Mouse (Mus musculus): ENCODE data around the gene Mybpc3. TPM values are rescaled to one million over a fixed set of nuclear protein-coding genes. Genes with fewer than 3 reads are reported as not detected.

Mybpc3 gene
- total RNA-seq (2023; ENCODE audit: inconsistent age) = 1.5 to 2.4 TPM (median 1.8 TPM) in 4 replicates

DNA sequence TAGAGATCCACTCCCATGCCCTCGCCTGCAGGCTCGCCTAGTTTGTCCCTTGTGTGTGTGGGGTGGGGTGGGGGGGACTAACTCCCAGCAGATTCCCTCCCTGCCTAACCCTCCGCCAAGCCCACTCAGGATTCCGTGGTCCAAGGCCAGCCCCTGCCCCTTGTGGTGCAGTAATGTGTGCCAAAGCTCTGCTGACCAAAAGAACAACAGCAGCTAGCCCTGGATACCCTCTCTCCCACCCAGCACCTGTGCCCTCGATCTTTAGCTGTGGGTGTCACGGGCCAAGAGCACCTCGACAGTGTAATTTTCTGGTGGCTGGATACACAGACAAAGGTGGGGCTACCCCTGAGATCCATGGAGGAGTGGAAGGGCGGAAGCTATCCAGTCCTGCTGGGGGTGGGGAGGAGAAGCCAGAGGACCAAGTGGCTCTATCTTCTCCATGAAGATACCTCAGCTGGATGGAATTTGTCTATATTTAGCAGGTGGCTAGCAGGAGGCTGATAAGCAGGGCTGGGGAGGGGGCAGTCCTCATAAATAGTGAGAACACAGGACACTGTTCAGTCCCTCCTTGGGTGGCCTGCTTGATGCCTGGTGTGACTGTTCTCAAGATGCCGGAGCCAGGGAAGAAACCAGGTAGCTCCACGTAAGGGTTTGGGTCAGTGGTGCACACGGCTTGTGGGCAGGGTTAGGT is at the start of gene Mybpc3:
Gene Mybpc3, plus strand, starts transcription at position 560 of the 691 bp plus-strand sequence.

DNA sequence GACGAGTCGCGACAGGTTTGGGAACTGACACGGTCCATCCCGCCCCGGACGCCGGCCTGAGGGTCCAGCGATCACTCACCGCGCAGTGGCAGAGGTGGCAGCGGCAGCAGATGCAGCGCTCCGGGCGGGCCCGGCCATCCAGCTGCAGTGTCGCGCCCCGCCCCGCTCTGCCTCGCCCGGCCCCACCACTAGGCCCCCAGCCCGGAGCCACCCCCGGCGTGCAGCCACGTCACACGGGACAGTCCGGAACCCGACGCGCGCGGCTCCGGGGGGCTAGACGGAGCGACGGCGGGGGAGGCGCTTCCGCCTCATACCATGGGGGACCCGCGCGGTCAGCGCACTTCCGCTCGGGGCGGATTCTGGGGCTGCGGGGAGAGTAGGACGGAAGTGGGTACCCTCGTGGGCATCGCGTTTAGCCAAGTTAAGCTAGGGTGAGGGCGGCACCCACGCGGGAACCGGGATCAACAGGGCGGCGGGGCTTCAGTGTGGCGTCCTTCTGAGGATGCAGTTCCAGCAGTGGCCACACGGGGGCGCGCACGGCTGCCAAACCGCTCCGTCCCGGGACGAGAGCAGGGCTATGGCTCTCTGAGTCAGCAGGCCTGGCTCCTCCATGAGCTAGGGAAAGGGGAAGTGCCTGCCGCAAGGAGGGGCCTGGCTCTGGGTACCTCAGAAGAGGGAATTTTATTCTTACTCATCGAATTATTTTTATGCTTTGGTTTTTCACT is 47.7 kb upstream of the Mybpc3 start, which contains the start of gene Slc39a13:
Gene Slc39a13, minus strand, starts transcription at position 342 of the 725 bp plus-strand sequence.

DNA sequence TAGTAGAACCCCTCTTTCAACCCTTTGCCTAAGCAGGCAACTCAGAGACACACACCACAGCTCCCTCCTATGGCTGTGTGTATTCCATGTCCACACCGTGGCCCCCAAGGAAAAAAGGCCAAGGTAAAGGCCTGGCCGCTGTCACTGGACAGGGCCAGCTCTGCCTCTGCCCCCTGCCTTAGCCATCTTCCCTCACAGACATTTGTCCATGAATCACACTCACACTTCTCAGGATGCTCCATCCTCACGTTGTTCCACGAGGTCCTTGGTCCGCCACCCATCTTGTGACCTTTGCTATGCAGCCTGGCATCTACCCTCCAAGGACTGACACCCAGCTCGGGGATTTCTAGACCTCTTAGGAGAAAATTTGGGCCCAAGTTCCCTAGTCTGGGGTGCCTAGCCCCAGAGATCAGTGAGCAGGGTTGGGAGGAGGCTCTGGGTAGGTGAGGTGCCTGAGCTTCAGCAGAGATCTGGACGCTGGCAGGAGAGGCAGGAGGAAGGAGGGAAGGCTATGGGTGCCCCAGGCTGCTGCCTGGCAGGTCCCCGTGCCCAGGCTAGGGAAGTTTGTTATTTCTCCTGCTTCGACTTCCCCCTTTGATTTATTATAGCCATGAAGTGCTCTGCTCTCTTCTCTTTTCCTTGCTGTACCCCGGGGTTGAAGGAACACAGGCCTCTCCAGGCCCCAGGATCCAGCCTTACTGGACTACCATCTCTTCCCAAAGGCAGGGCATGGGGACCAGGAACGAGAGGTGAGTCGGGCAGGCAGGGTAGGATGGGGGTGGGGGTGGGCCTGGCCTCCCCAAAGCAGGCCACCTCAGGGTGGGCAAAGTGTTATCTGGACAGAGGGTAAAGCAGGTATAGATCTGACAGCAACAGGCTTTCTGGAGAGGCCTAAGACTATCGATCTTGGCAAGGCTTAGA is 35.9 kb upstream of the Mybpc3 start, which contains the start of gene Spi1:
Gene Spi1, plus strand, starts transcription at position 616 of the 921 bp plus-strand sequence.

DNA sequence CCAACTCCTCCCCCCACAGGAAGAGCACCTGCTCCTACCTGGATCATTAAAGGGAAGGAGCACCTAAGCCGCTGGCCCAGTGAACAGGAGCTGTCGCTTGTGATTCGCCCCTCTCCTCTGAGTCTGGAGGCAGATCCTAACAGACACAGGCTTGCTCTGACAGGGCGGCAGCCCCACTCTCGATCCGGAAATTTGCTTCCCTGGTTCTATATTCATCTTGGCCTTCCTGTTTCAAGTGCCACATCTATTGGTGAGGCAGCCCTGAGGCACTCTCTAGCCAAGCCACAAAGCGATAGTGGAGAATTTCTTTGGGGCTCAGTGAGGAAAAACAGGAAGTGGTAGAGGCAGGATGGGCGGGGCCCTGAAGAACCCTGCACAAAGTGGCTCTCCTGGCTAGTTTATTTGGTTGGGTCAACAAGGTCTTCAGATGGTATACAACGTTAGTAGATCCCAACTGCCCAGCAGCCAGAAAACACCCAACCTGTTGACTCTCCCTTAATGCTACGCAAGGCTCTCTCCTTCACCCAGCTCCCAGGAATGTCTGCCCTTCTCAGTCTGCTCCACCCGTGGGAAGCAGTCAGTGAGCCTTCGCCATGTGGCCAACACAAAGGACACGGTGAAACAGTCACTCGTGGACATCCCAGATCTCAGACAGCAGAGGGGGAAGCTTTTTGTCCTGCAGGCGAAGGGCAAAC is 65.9 kb downstream of the Mybpc3 start, which contains the start of gene Madd:
Gene Madd, minus strand, starts transcription at position 127 of the 695 bp plus-strand sequence.

Other genes with a start within 250 kb of the Mybpc3 start
- 0.67 TPM in 1 of 4 replicates, not detected in the others for gene C1qtnf4, start 232.3 kb upstream of the Mybpc3 start, total RNA-seq (2023; ENCODE audit: inconsistent age)
- 25.6 to 31.9 TPM (median 29.7 TPM) in 4 replicates for gene Kbtbd4, start 213.4 kb upstream of the Mybpc3 start, total RNA-seq (2023; ENCODE audit: inconsistent age)
- 120 to 152 TPM (median 131 TPM) in 4 replicates for gene Ndufs3, start 213.3 kb upstream of the Mybpc3 start, total RNA-seq (2023; ENCODE audit: inconsistent age)
- 79.8 to 84.9 TPM (median 81.9 TPM) in 4 replicates for gene Celf1, start 177.8 kb upstream of the Mybpc3 start, total RNA-seq (2023; ENCODE audit: inconsistent age)
- gene Rapsn, start 82.5 kb upstream of the Mybpc3 start, total RNA-seq (2023; ENCODE audit: inconsistent age) = 0.48 to 0.54 TPM in 2 of 4 replicates, not detected in the others
- 106 to 121 TPM (median 114 TPM) in 4 replicates for gene Psmc3, start 64.1 kb upstream of the Mybpc3 start, total RNA-seq (2023; ENCODE audit: inconsistent age)
- gene Slc39a13, start 47.7 kb upstream of the Mybpc3 start, total RNA-seq (2023; ENCODE audit: inconsistent age) = 18.6 to 27.1 TPM (median 21.9 TPM) in 4 replicates
- gene Spi1, start 35.8 kb upstream of the Mybpc3 start, total RNA-seq (2023; ENCODE audit: inconsistent age) = 93.1 to 119 TPM (median 105 TPM) in 4 replicates
- 101 to 108 TPM (median 104 TPM) in 4 replicates for gene Madd, start 65.7 kb downstream of the Mybpc3 start, total RNA-seq (2023; ENCODE audit: inconsistent age)
- 2.1 to 7.0 TPM (median 3.8 TPM) in 4 replicates for gene Nr1h3, start 84.7 kb downstream of the Mybpc3 start, total RNA-seq (2023; ENCODE audit: inconsistent age)
- 3.8 to 4.8 TPM (median 4.2 TPM) in 4 replicates for gene Acp2, start 84.7 kb downstream of the Mybpc3 start, total RNA-seq (2023; ENCODE audit: inconsistent age)
- gene Ddb2, start 118.8 kb downstream of the Mybpc3 start, total RNA-seq (2023; ENCODE audit: inconsistent age) = 33.6 to 38.6 TPM (median 36.9 TPM) in 4 replicates
- 0.45 to 0.70 TPM (median 0.69 TPM) in 3 of 4 replicates, not detected in the other for gene Pacsin3, start 137.8 kb downstream of the Mybpc3 start, total RNA-seq (2023; ENCODE audit: inconsistent age)
- 146 to 156 TPM (median 152 TPM) in 4 replicates for gene Arfgap2, start 146.8 kb downstream of the Mybpc3 start, total RNA-seq (2023; ENCODE audit: inconsistent age)